Mouse (Mus musculus): Measurements from ENCODE around the gene Apc2.

Apc2 gene

DNA sequence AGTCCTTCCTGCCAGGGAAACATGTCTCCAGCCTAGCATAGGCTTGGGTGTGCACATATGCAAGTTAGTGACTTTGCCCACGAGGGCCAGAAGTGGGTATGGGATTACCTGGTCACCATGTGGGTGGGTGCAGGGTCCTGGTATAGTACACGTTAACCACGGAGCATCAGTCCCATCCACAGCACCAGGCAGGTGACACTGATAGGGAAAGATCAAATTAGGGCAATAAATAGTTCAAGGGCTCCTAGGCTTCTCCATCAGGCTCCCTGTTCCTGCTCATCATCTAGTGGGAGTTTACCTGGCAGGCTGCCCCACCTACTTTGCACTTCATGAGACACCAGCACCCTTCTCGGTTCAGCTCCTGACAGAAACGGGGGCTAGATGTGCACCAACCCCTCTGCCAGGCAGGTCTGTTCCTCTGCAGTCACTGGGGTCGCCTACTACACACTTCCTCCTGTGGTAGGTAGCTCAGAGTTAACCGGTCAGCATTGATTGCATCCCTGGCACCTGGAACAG, 931 bp upstream of the Apc2 start:
- H3K4me3 ChIP-seq (replicated peaks; ENCODE audit: low read length), result peak overlapping the region; percentile 99
- peaks cover 75% of the 10 kb centered on the region for H3K4me1 ChIP-seq (replicated peaks; ENCODE audit: low read depth, low read length)
- TF ChIP-seq NANOG (IDR thresholded peaks at IDR 0.05; ENCODE audit: borderline replicate concordance, low read length) (no peak), POU5F1 (IDR thresholded peaks at IDR 0.05; ENCODE audit: borderline replicate concordance, low read length) (no peak), CTCF (conservative IDR thresholded peaks at IDR 0.05; ENCODE audit: low read length) (no peak)
- H3K36me3 ChIP-seq (ENCODE audit: insufficient read depth, low read length), result peaks cover 26% of the 10 kb centered on the region
- H3K27me3 ChIP-seq (ENCODE audit: insufficient read depth, low read length), result peaks cover 31% of the 10 kb centered on the region
- H3K9me3 ChIP-seq (ENCODE audit: low read length), result no peaks in the 10 kb centered on the region

DNA sequence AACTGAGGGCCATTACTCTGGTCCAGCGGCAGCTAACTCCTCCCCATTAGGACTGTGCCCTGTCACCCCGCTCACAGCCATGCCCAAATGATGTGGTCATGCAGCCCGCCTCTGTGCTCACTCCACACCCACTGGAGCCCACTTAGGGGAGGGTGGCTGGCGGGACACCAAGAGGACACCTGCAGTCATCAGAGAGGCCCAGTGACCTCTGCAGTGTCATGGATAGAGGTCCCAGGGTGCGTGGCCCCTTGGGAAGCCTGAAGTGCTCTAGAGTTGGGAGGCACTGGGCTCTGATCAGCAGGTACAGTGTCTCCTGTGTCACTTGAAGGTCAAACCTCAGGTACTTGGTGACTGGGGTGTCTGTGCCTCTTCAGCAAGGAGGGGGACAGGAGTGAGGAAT, 1.0 kb downstream of the Apc2 start:
- Histone ChIP-seq H3K9me3 (ENCODE audit: low read length) (no peaks in the 10 kb centered on the region), H3K36me3 (ENCODE audit: insufficient read depth, low read length) (peaks cover 26% of the 10 kb centered on the region), H3K4me1 (replicated peaks; ENCODE audit: low read depth, low read length) (peaks cover 72% of the 10 kb centered on the region), H3K27me3 (ENCODE audit: insufficient read depth, low read length) (peaks cover 50% of the 10 kb centered on the region), H3K4me3 (replicated peaks; ENCODE audit: low read length) (peak overlapping the region; percentile 69)
- no peak for TF ChIP-seq CTCF (conservative IDR thresholded peaks at IDR 0.05; ENCODE audit: low read length)
- no peak for TF ChIP-seq POU5F1 (IDR thresholded peaks at IDR 0.05; ENCODE audit: borderline replicate concordance, low read length)
- no peak for TF ChIP-seq NANOG (IDR thresholded peaks at IDR 0.05; ENCODE audit: borderline replicate concordance, low read length)

DNA sequence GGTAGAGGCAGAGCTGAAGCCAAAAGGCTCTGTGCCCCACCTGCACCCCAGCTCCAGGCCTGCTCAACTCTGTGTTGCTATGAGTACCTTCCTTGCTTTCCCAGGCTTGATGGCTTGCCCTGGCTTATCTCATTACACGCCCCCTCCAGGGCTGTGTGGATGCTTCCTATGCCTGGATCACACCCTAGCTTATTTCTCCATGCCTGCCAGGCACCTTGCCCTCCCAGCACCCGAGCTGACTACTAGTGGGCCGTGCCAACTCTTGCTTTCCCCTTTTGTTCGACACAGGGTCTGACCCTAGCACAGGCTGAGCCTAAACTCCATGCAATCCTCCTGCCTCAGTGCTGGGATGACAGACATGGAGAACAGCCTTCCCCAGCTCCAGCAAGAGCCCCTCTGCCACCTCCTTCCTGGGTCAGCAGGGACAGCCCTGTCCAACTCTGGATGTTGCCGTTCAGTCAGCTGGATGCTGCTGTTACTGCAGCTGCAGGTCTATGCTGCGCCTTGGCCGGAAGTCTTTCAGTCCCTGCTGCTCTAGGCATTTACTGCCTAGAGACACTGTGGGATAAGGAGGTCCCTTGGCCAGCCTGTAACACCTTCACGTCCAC, 1.9 kb downstream of the Apc2 start:
- H3K4me3 ChIP-seq (replicated peaks; ENCODE audit: low read length), result peak overlapping the region; percentile 69; the same call in 1 of the 2 replicates
- TF ChIP-seq POU5F1 (IDR thresholded peaks at IDR 0.05; ENCODE audit: borderline replicate concordance, low read length) (no peak), NANOG (IDR thresholded peaks at IDR 0.05; ENCODE audit: borderline replicate concordance, low read length) (no peak), CTCF (conservative IDR thresholded peaks at IDR 0.05; ENCODE audit: low read length) (no peak)
- peaks cover 78% of the 10 kb centered on the region for H3K4me1 ChIP-seq (replicated peaks; ENCODE audit: low read depth, low read length)
- no peaks in the 10 kb centered on the region for H3K9me3 ChIP-seq (ENCODE audit: low read length)
- H3K27me3 ChIP-seq (ENCODE audit: insufficient read depth, low read length), result peaks cover 55% of the 10 kb centered on the region
- H3K36me3 ChIP-seq (ENCODE audit: insufficient read depth, low read length), result peaks cover 25% of the 10 kb centered on the region

DNA sequence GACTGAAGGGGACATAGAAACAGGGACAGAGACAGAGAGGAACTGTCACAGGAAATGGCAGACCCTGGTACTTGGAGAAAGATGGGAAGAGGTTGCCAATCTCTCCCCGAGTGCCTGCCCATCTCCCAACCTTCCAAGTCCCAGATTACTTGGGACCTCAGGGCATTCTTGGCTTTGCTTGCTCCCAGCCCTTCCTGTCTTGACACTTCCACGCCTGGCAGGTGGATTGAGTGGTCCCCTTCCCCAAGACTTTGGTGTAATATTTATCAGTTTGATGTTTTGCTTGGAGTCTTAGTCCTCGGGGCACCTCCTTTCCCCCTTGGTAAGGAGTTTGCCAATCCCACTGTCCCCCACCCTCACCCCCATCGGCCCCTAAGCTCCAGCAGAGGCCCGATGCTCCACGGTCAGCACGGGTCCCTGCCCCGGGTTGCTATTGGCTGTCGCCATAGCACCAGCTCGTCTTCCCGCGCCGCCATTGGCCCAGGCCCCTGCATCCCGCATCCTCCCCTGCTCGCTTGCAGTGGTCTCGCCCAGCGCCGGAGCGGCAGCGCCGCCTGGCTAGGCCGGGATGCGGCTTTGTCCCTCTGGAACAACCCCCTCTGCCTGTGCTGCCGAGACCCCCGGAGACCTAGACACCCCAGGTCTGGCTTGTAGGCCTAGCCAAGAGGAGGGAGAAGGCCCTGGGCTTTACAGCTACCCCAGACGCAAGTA, 2.9 kb downstream of the Apc2 start:
- Histone ChIP-seq H3K4me1 (replicated peaks; ENCODE audit: low read depth, low read length) (peaks cover 75% of the 10 kb centered on the region), H3K27me3 (ENCODE audit: insufficient read depth, low read length) (peaks cover 57% of the 10 kb centered on the region), H3K4me3 (replicated peaks; ENCODE audit: low read length) (peak overlapping the region; percentile 70), H3K36me3 (ENCODE audit: insufficient read depth, low read length) (peaks cover 14% of the 10 kb centered on the region), H3K9me3 (ENCODE audit: low read length) (no peaks in the 10 kb centered on the region)
- TF ChIP-seq NANOG (IDR thresholded peaks at IDR 0.05; ENCODE audit: borderline replicate concordance, low read length), result no peak
- TF ChIP-seq POU5F1 (IDR thresholded peaks at IDR 0.05; ENCODE audit: borderline replicate concordance, low read length), result no peak
- TF ChIP-seq CTCF (conservative IDR thresholded peaks at IDR 0.05; ENCODE audit: low read length), result no peak

- Histone ChIP-seq H3K36me3 (ENCODE audit: insufficient read depth, low read length) (peaks cover 9% of the 10 kb centered on the region), H3K27me3 (ENCODE audit: insufficient read depth, low read length) (peaks cover 61% of the 10 kb centered on the region), H3K4me3 (replicated peaks; ENCODE audit: low read length) (peak overlapping the region; percentile 70), H3K4me1 (replicated peaks; ENCODE audit: low read depth, low read length) (peaks cover 70% of the 10 kb centered on the region), H3K9me3 (ENCODE audit: low read length) (no peaks in the 10 kb centered on the region)
- TF ChIP-seq CTCF (conservative IDR thresholded peaks at IDR 0.05; ENCODE audit: low read length) (no peak), POU5F1 (IDR thresholded peaks at IDR 0.05; ENCODE audit: borderline replicate concordance, low read length) (no peak), NANOG (IDR thresholded peaks at IDR 0.05; ENCODE audit: borderline replicate concordance, low read length) (no peak)
These were observed 3.5 kb downstream of the Apc2 start for GRCm38 (mm10) chr10:80299301-80299700.

DNA sequence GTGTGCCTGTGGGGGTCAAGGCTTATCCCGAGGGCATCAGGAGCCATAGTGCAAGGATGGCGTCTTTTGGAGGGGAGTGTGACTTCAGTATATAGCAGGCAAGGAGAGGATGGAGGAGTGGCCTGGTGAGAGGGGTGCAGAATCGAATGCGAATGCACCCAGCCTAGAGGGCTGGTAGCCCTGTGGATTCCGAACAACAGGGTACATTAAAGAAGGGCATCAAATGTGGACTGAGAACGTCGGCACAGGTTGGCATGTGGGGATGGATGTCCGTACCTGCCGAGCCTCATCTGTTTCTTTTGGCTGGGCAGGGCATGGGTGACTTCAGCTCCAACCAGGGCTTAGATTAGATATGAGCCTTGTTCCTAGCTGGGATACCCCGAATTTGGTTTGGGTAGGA, 4.0 kb downstream of the Apc2 start:
- no peak for TF ChIP-seq CTCF (conservative IDR thresholded peaks at IDR 0.05; ENCODE audit: low read length)
- TF ChIP-seq NANOG (IDR thresholded peaks at IDR 0.05; ENCODE audit: borderline replicate concordance, low read length), result no peak
- no peak for TF ChIP-seq POU5F1 (IDR thresholded peaks at IDR 0.05; ENCODE audit: borderline replicate concordance, low read length)
- Histone ChIP-seq H3K27me3 (ENCODE audit: insufficient read depth, low read length) (peaks cover 66% of the 10 kb centered on the region), H3K4me3 (replicated peaks; ENCODE audit: low read length) (peak overlapping the region; percentile 70), H3K36me3 (ENCODE audit: insufficient read depth, low read length) (peaks cover 3% of the 10 kb centered on the region), H3K4me1 (replicated peaks; ENCODE audit: low read depth, low read length) (peaks cover 69% of the 10 kb centered on the region), H3K9me3 (ENCODE audit: low read length) (no peaks in the 10 kb centered on the region)

DNA sequence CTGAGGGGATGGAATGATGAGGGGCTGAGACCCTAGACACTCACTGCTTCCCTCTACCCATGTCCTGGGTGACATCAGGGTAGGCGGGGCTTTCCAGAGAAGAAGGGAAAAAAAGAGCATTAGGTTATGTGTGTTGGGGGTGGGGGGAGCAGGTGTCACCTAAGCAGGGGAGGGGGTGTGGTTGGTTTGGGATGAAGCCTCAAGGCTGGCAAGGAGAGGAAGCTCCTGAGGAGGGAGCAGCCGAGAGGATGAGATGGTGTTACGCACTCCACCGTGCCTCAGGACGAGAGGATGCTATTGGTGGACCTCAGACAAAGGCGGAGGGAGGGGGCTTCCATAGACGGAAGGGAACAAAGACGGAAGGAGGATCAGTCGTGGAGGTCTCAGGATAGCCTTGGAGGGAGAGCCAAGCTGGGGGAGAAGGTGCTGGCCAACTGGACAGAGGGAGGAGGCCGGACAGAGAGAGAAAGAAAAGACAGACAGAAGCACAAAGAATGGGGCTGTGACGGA, 5.0 kb downstream of the Apc2 start:
- peaks cover 72% of the 10 kb centered on the region for H3K27me3 ChIP-seq (ENCODE audit: insufficient read depth, low read length)
- no peaks in the 10 kb centered on the region for H3K9me3 ChIP-seq (ENCODE audit: low read length)
- no peaks in the 10 kb centered on the region for H3K36me3 ChIP-seq (ENCODE audit: insufficient read depth, low read length)
- TF ChIP-seq CTCF (conservative IDR thresholded peaks at IDR 0.05; ENCODE audit: low read length) (no peak), POU5F1 (IDR thresholded peaks at IDR 0.05; ENCODE audit: borderline replicate concordance, low read length) (no peak), NANOG (IDR thresholded peaks at IDR 0.05; ENCODE audit: borderline replicate concordance, low read length) (no peak)
- H3K4me1 ChIP-seq (replicated peaks; ENCODE audit: low read depth, low read length), result peaks cover 67% of the 10 kb centered on the region
- H3K4me3 ChIP-seq (replicated peaks; ENCODE audit: low read length), result no peak overlapping the region

- Histone ChIP-seq H3K9me3 (ENCODE audit: low read length) (no peaks in the 10 kb centered on the region), H3K4me3 (replicated peaks; ENCODE audit: low read length) (no peak overlapping the region), H3K4me1 (replicated peaks; ENCODE audit: low read depth, low read length) (peaks cover 67% of the 10 kb centered on the region), H3K27me3 (ENCODE audit: insufficient read depth, low read length) (peaks cover 79% of the 10 kb centered on the region), H3K36me3 (ENCODE audit: insufficient read depth, low read length) (no peaks in the 10 kb centered on the region)
- TF ChIP-seq NANOG (IDR thresholded peaks at IDR 0.05; ENCODE audit: borderline replicate concordance, low read length) (no peak), CTCF (conservative IDR thresholded peaks at IDR 0.05; ENCODE audit: low read length) (no peak), POU5F1 (IDR thresholded peaks at IDR 0.05; ENCODE audit: borderline replicate concordance, low read length) (no peak)
These were observed 5.7 kb downstream of the Apc2 start for GRCm38 (mm10) chr10:80301256-80302081.

All from E14TG2a.4 (cell line).